Mouse (Mus musculus) forebrain, embryonic 15.5 days (tissue): ENCODE data around the gene Borcs5. TPM values are rescaled to one million over a fixed set of nuclear protein-coding genes. Genes with fewer than 3 reads are reported as not detected.
A peak's percentile ranks its signal among the peaks of the same experiment; 100 is the strongest.

ENCODE experiments used
- ATAC-seq: fragments of 200-750 bp; cut with Nextera tagmentation; replicated peaks from 2 replicates; pipeline ENCODE4 v1.8.0; 2017; ENCODE audit warnings: mild to moderate bottlenecking, moderate TSS enrichment, moderate library complexity
- H3K27ac ChIP-seq: fragments of 300-500 bp; sonication (generic); replicated peaks from 2 replicates; pipeline ENCODE4 v1.5.1; 2015; ENCODE audit warnings: mild to moderate bottlenecking, inconsistent platforms
- H3K27me3 ChIP-seq: fragments of 300-500 bp; sonication (generic); 2 replicates; pipeline ENCODE4 v1.6.1; 2015; ENCODE audit warnings: inconsistent platforms
- H3K36me3 ChIP-seq: fragments of 300-500 bp; sonication (generic); 2 replicates; pipeline ENCODE4 v1.6.1; 2015; ENCODE audit warnings: mild to moderate bottlenecking, inconsistent platforms
- H3K4me1 ChIP-seq: fragments of 300-500 bp; sonication (generic); 2 replicates; pipeline ENCODE4 v1.6.1; 2015; ENCODE audit warnings: inconsistent platforms
- H3K4me2 ChIP-seq: fragments of 300-500 bp; sonication (generic); replicated peaks from 2 replicates; pipeline ENCODE4 v1.6.1; 2015; ENCODE audit warnings: mild to moderate bottlenecking, inconsistent platforms
- H3K4me3 ChIP-seq: fragments of 300-500 bp; sonication (generic); 2 replicates; pipeline ENCODE4 v1.5.1; 2015; ENCODE audit warnings: mild to moderate bottlenecking, inconsistent platforms
- H3K9ac ChIP-seq: fragments of 300-500 bp; sonication (generic); replicated peaks from 2 replicates; pipeline ENCODE4 v1.6.1; 2015; ENCODE audit warnings: mild to moderate bottlenecking, inconsistent platforms
- H3K9me3 ChIP-seq: fragments of 300-500 bp; sonication (generic); 2 replicates; pipeline ENCODE4 v1.6.1; 2016; ENCODE audit warnings: inconsistent platforms
- WGBS: fragments of 180-500 bp; shearing (Covaris S2); methylation state at CpG from one replicate; pipeline ENCODE4 v1.1.7; 2015; ENCODE audit warnings: mixed read lengths; 5-methylcytosine and 5-hydroxymethylcytosine counted together
- polyA plus RNA-seq: library from polyadenylated mRNA; unstranded; fragments of >200 nt; fragmentation: Nextera tagmentation; extraction: Ambion mirVana; gene quantifications from 2 replicates; pipeline ENCODE4 v1.2.1, GENCODE M21; 2015

The Borcs5 gene
- polyA plus RNA-seq, 1 experiment from 2014 or later = 45.8 TPM

GRCm38 (mm10) chr6:134684354-134684915 is 45.1 kb downstream of the Borcs5 start:
- Histone ChIP-seq H3K27me3 (no peaks in the 10 kb centered on the region), H3K4me1 (peaks cover 4% of the 10 kb centered on the region; the same call in 1 of the 2 replicates), H3K27ac (no peak overlapping the region), H3K4me3 (no peak overlapping the region), H3K9ac (no peak overlapping the region), H3K36me3 (no peaks in the 10 kb centered on the region), H3K9me3 (no peaks in the 10 kb centered on the region), H3K4me2 (no peak overlapping the region)
- WGBS = 76% methylated on average over 6 of the region's 6 CpGs
- 0 out of 2 replicates have a peak, but pooled peaks have one; percentile 35 for ATAC-seq

GRCm38 (mm10) chr6:134685040-134685439 is 45.7 kb downstream of the Borcs5 start:
- no peak overlapping the region for H3K4me2 ChIP-seq
- no peak overlapping the region for H3K9ac ChIP-seq
- no peaks in the 10 kb centered on the region for H3K27me3 ChIP-seq
- peaks cover 4% of the 10 kb centered on the region; the same call in 1 of the 2 replicates for H3K4me1 ChIP-seq
- ATAC-seq = no peak
- no peak overlapping the region for H3K27ac ChIP-seq
- no peak overlapping the region for H3K4me3 ChIP-seq
- no peaks in the 10 kb centered on the region for H3K9me3 ChIP-seq
- H3K36me3 ChIP-seq = no peaks in the 10 kb centered on the region
- 58% methylated on average over 2 of the region's 2 CpGs for WGBS

- Histone ChIP-seq H3K9me3 (no peaks in the 10 kb centered on the region), H3K4me3 (no peak overlapping the region), H3K27ac (no peak overlapping the region), H3K36me3 (no peaks in the 10 kb centered on the region), H3K4me1 (peaks cover 4% of the 10 kb centered on the region; the same call in 1 of the 2 replicates), H3K4me2 (no peak overlapping the region), H3K27me3 (no peaks in the 10 kb centered on the region), H3K9ac (no peak overlapping the region)
- 85% methylated on average over 6 of the region's 6 CpGs for WGBS
- ATAC-seq = no peak
These were observed 46.2 kb downstream of the Borcs5 start for GRCm38 (mm10) chr6:134685515-134685914.

DNA sequence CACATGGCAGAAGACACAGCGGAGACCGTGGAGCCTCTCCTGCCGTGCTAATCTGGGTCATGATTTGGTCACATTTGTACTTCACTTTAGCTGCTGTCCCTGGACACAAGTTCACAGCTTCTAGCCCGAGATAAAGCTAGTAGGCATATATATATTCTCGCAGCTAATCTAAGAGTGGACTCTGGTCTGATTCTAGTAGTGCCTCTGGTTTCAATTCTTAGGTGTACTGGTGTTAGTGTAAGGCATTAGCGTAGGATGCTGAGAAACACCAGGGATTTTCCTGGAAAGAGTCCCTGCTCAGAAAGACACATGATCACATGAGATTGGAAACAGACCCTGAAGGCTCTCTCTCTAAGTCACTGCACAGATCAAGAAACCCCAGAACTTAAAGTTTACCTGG is 55.2 kb downstream of the Borcs5 start:
- Histone ChIP-seq H3K4me3 (no peak overlapping the region), H3K4me1 (no peaks in the 10 kb centered on the region), H3K9me3 (no peaks in the 10 kb centered on the region), H3K9ac (no peak overlapping the region), H3K36me3 (no peaks in the 10 kb centered on the region), H3K4me2 (no peak overlapping the region), H3K27me3 (no peaks in the 10 kb centered on the region), H3K27ac (no peak overlapping the region)
- WGBS = 93% methylated on average over 6 of the region's 6 CpGs
- no peak for ATAC-seq

GRCm38 (mm10) chr6:134694988-134695387 is 55.7 kb downstream of the Borcs5 start:
- no peak overlapping the region for H3K27ac ChIP-seq
- no peaks in the 10 kb centered on the region for H3K4me1 ChIP-seq
- no peaks in the 10 kb centered on the region for H3K27me3 ChIP-seq
- H3K36me3 ChIP-seq = no peaks in the 10 kb centered on the region
- no peak overlapping the region for H3K4me2 ChIP-seq
- H3K9ac ChIP-seq = no peak overlapping the region
- ATAC-seq = no peak
- H3K4me3 ChIP-seq = no peak overlapping the region
- no peaks in the 10 kb centered on the region for H3K9me3 ChIP-seq
- WGBS = 98% methylated on average over 3 of the region's 3 CpGs

DNA sequence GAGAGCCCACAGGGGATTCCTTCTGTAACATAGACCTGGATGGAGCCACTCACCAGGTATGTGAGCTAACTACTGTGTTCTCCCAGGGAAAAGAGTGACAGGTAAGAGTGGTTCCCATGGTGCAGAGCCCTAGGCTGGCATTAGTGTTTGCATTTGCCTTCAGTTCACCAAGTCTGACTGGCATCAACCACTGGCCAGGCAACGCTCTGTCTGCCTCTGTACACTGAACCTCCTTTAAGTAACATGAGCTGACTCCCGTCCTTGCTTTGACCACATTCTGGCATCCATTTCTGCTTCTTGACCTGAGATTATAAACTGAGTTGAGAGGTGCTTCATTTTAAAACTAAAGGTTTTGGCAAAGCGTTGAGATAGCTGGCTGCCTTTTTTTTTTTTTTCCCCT is 56.3 kb downstream of the Borcs5 start:
- Histone ChIP-seq H3K4me3 (no peak overlapping the region), H3K27ac (no peak overlapping the region), H3K27me3 (no peaks in the 10 kb centered on the region), H3K9me3 (no peaks in the 10 kb centered on the region), H3K4me1 (no peaks in the 10 kb centered on the region), H3K9ac (no peak overlapping the region), H3K4me2 (no peak overlapping the region), H3K36me3 (no peaks in the 10 kb centered on the region)
- no peak for ATAC-seq
- WGBS = 88% methylated on average over 3 of the region's 3 CpGs

DNA sequence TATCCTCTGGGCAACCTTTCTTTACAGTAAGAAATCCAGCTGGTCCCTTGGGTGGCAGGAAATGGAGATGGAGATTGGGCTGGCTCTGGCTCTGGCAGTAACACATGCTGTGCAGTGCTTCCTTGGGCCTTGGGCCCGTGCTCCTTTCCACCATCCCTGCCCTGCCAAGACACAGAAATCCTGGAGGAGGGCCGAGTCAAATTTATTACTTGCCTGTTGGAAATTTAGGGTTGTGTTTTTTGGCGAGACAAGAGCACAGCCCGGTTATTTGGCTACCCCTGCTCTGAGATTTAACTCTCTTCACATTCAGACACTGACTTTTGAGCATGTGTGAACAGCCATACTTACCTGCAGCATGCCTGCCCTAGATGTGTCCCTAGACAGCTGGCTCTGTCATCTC is 56.8 kb downstream of the Borcs5 start:
- H3K4me1 ChIP-seq = no peaks in the 10 kb centered on the region
- 87% methylated on average over 4 of the region's 4 CpGs for WGBS
- no peaks in the 10 kb centered on the region for H3K9me3 ChIP-seq
- H3K36me3 ChIP-seq = no peaks in the 10 kb centered on the region
- no peak overlapping the region for H3K27ac ChIP-seq
- H3K4me3 ChIP-seq = no peak overlapping the region
- no peak overlapping the region for H3K4me2 ChIP-seq
- no peaks in the 10 kb centered on the region for H3K27me3 ChIP-seq
- ATAC-seq = no peak
- no peak overlapping the region for H3K9ac ChIP-seq

- WGBS = 89% methylated on average over 2 of the region's 2 CpGs
- no peak overlapping the region for H3K9ac ChIP-seq
- H3K27ac ChIP-seq = no peak overlapping the region
- no peak overlapping the region for H3K4me3 ChIP-seq
- no peaks in the 10 kb centered on the region for H3K36me3 ChIP-seq
- no peak for ATAC-seq
- H3K4me2 ChIP-seq = no peak overlapping the region
- no peaks in the 10 kb centered on the region for H3K9me3 ChIP-seq
- no peaks in the 10 kb centered on the region for H3K27me3 ChIP-seq
- no peaks in the 10 kb centered on the region for H3K4me1 ChIP-seq
These were observed 57.2 kb downstream of the Borcs5 start for GRCm38 (mm10) chr6:134696554-134696953.

DNA sequence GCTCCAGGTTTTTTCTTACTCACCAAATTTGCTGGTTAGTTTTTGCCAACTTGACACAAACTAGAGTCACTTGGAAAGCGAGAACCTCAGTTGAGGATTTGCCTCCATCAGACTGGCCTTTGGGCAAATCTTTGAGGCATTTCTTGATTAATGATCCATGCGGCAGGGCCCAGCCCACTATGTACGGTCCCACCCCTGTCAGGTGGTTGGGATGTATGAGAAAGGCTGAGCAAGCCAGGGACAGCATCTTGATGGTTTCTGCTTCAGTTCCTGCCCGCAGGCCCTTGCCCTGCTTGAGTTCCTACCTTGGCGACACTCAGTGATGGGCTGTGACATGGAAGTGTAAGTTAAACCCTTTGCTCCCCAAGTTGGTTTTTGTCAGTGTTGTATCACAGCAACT is 58.9 kb downstream of the Borcs5 start:
- H3K9ac ChIP-seq = no peak overlapping the region
- WGBS = 95% methylated on average over 5 of the region's 5 CpGs

GRCm38 (mm10) chr6:134700451-134701210 is 61.3 kb downstream of the Borcs5 start:
- Histone ChIP-seq H3K27ac (no peak overlapping the region), H3K9ac (no peak overlapping the region), H3K36me3 (no peaks in the 10 kb centered on the region), H3K9me3 (no peaks in the 10 kb centered on the region), H3K4me3 (no peak overlapping the region), H3K4me2 (no peak overlapping the region), H3K4me1 (no peaks in the 10 kb centered on the region), H3K27me3 (no peaks in the 10 kb centered on the region)
- WGBS = 37% methylated on average over 8 of the region's 8 CpGs
- ATAC-seq = no peak

More for the DNA sequence above, 58.9 kb downstream of the Borcs5 start:
- no peaks in the 10 kb centered on the region for H3K4me1 ChIP-seq
- H3K27me3 ChIP-seq = no peaks in the 10 kb centered on the region
- H3K27ac ChIP-seq = no peak overlapping the region
- no peaks in the 10 kb centered on the region for H3K9me3 ChIP-seq
- H3K4me2 ChIP-seq = no peak overlapping the region
- no peaks in the 10 kb centered on the region for H3K36me3 ChIP-seq
- ATAC-seq = no peak
- H3K4me3 ChIP-seq = no peak overlapping the region

DNA sequence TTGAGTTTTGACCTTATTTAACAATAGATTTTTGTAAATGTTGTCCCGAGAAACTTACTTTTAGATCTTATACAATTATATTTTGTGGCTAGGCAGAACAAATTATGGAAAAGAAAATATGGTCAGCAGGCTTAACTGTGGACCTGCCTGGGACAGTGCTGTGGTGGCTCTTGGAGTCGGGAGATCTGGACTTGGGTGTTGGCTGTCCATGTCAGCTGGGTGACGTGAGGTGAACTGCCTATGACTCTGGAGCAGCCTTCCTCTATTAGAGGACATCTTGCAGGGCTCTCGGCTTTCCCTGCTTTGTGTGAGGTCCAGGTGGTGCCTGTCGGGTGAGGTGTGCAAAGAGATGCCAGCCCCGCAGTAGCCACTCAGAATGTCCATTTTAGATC is 61.9 kb downstream of the Borcs5 start:
- Histone ChIP-seq H3K27me3 (no peaks in the 10 kb centered on the region), H3K9me3 (no peaks in the 10 kb centered on the region), H3K27ac (no peak overlapping the region), H3K4me1 (no peaks in the 10 kb centered on the region), H3K9ac (no peak overlapping the region), H3K4me3 (no peak overlapping the region), H3K4me2 (no peak overlapping the region), H3K36me3 (no peaks in the 10 kb centered on the region)
- ATAC-seq = no peak
- WGBS = 94% methylated on average over 6 of the region's 6 CpGs

GRCm38 (mm10) chr6:134702184-134702583 is 62.9 kb downstream of the Borcs5 start:
- WGBS = 89% methylated on average over 7 of the region's 7 CpGs
- H3K4me2 ChIP-seq = no peak overlapping the region
- H3K36me3 ChIP-seq = no peaks in the 10 kb centered on the region
- no peaks in the 10 kb centered on the region for H3K27me3 ChIP-seq
- H3K27ac ChIP-seq = no peak overlapping the region
- no peaks in the 10 kb centered on the region for H3K4me1 ChIP-seq
- H3K9ac ChIP-seq = no peak overlapping the region
- no peak for ATAC-seq
- H3K9me3 ChIP-seq = no peaks in the 10 kb centered on the region
- H3K4me3 ChIP-seq = no peak overlapping the region
